Mouse (Mus musculus): ENCODE measurements at regions not wholly inside any gene's neighbourhood (a gene's known extent, or its start where the extent isn't known, plus 50 kb on each side); places are given as distances from the start of the nearest gene placed in this dataset.
A peak's percentile ranks its signal among the peaks of the same experiment; 100 is the strongest.

DNA sequence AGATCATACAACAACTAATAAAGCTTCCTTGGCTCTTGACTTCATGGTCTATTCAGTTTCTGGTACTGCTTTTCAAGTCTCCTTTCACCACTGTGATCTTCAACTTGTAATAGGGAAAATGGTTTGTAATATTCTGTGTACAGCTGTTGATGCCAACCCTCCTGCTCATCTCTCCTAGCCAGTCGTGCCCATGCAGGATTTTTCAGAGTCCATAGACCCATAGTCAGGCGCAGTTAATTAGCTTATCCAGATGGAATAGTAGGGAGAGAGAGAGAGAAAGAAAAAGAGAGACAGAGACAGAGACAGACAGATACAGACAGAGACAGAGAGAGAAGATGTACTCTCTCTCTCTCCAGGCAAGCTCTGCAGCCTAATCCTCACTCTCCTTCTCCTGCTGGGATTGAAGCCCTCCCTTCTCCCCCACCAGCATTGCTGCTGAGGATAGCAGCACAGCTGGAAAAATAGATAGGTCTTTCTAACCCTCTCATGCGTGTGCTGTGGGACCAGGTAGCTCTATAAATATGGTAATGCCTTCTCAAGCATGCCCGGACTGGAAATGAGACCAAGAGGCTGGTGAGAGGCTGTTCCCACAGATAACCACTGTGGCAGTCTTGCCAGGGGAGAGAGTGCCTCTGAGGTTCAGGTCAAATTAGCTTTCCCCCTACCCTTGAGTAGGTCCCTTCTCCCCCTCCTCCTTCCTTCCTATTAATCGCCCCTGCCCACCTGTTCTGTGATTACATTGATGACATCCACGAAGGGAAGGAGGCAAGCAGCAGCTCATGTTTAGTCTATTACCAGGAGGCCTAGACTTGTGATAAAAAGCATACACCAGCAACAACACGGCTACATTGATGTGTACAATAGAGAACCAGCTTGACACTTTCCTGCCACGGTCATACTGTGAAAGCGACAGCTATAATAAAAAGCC lies 301.9 kb upstream of the Brinp1 start:
- no peaks in the 10 kb centered on the region for H3K27me3 ChIP-seq (ENCODE audit: control insufficient read depth, insufficient read depth, low read depth, low read length)
- H3K4me2 ChIP-seq (ENCODE audit: low read length) = no peak overlapping the region
- peaks cover 8% of the 10 kb centered on the region for H3K4me1 ChIP-seq (ENCODE audit: control insufficient read depth, insufficient read depth, low read length)
- H3K9ac ChIP-seq (ENCODE audit: low read depth, low read length) = 0 out of 2 replicates have a peak overlapping the region, but pooled peaks have one; percentile 17
- peak; percentile 93 for ATAC-seq
- no peak overlapping the region for H3K4me3 ChIP-seq (ENCODE audit: low read depth, low read length)
- no peaks in the 10 kb centered on the region for H3K9me3 ChIP-seq (replicated peaks; ENCODE audit: control insufficient read depth, low read length, poor library complexity, severe bottlenecking)
- no peaks in the 10 kb centered on the region for H3K36me3 ChIP-seq (ENCODE audit: control insufficient read depth, insufficient read depth, low read length)
- 0 out of 2 replicates have a peak overlapping the region, but pooled peaks have one; percentile 5 for H3K27ac ChIP-seq (ENCODE audit: low read length)
- 26% methylated on average over 9 of the region's 9 CpGs for WGBS
